Mouse (Mus musculus): ENCODE data around the gene Rgs6. TPM values are rescaled to one million over a fixed set of nuclear protein-coding genes. Genes with fewer than 3 reads are reported as not detected.
A peak's percentile ranks its signal among the peaks of the same experiment; 100 is the strongest.

The Rgs6 gene
- polyA plus RNA-seq, 1 experiment from 2014 or later = 7.4 TPM

DNA sequence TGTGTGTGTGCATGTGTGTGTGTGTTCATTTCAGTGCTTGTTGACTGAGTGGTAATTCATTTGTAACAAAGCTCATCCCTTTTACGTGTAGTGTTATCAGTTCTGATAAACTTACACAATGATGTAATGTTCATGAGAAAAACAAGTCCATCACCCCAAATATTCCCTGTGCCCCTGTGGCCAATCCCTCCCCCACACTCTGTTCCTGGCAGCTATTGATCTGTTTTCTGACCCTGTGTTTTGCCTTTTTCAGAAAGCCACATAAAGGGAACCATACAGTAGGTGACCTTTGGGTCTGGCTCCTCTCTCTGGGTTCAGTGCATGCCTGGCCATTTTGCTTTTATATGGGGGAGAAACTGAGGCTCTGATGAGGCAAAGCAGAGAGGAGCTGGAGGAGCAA lies 577.0 kb downstream of the Rgs6 start:
- no peaks in the 10 kb centered on the region for H3K9me3 ChIP-seq (ENCODE audit: control insufficient read depth, low read length)
- no peak overlapping the region for H3K9ac ChIP-seq (replicated peaks; ENCODE audit: low read depth, low read length)
- H3K4me1 ChIP-seq (ENCODE audit: control insufficient read depth, insufficient read depth, low read length) = peaks cover 6% of the 10 kb centered on the region; the same call in 1 of the 2 replicates
- no peak overlapping the region for H3K27ac ChIP-seq (ENCODE audit: low read depth, low read length)
- no peaks in the 10 kb centered on the region for H3K36me3 ChIP-seq (ENCODE audit: control insufficient read depth, insufficient read depth, low read length)
- H3K4me2 ChIP-seq (ENCODE audit: low read depth, low read length) = no peak overlapping the region
- H3K4me3 ChIP-seq (ENCODE audit: low read depth, low read length) = no peak overlapping the region
- 100% methylated on average over 1 of the region's 1 CpGs for WGBS
- no peak for ATAC-seq (ENCODE audit: low read depth)
- H3K27me3 ChIP-seq (ENCODE audit: control insufficient read depth, insufficient read depth, low read length) = no peaks in the 10 kb centered on the region

DNA sequence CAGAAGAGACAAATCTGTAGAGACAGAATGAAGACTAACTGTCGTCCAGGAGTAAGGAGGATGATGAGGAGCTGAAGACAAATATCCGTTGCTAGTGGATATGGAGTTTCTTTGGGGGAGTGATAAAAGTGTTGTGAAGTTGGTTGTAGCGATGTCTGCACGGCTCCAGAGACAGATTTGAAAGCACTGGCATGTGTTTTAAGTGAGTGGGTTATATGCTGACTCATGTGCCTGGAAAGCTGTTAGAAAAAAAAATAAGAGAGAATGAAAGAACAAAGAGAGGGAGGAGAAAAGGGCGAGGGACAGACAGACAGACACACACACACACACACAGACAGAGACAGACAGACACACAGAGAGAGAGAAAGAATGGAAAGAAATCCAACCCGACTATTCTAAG lies 580.2 kb downstream of the Rgs6 start:
- 88% methylated on average over 6 of the region's 6 CpGs for WGBS
- Histone ChIP-seq H3K27ac (ENCODE audit: low read depth, low read length) (no peak overlapping the region), H3K27me3 (ENCODE audit: control insufficient read depth, insufficient read depth, low read length) (no peaks in the 10 kb centered on the region), H3K9me3 (ENCODE audit: control insufficient read depth, low read length) (no peaks in the 10 kb centered on the region), H3K36me3 (ENCODE audit: control insufficient read depth, insufficient read depth, low read length) (no peaks in the 10 kb centered on the region), H3K4me1 (ENCODE audit: control insufficient read depth, insufficient read depth, low read length) (peaks cover 6% of the 10 kb centered on the region; the same call in 1 of the 2 replicates), H3K4me3 (ENCODE audit: low read depth, low read length) (no peak overlapping the region), H3K4me2 (ENCODE audit: low read depth, low read length) (no peak overlapping the region), H3K9ac (replicated peaks; ENCODE audit: low read depth, low read length) (no peak overlapping the region)
- ATAC-seq (ENCODE audit: low read depth) = no peak

DNA sequence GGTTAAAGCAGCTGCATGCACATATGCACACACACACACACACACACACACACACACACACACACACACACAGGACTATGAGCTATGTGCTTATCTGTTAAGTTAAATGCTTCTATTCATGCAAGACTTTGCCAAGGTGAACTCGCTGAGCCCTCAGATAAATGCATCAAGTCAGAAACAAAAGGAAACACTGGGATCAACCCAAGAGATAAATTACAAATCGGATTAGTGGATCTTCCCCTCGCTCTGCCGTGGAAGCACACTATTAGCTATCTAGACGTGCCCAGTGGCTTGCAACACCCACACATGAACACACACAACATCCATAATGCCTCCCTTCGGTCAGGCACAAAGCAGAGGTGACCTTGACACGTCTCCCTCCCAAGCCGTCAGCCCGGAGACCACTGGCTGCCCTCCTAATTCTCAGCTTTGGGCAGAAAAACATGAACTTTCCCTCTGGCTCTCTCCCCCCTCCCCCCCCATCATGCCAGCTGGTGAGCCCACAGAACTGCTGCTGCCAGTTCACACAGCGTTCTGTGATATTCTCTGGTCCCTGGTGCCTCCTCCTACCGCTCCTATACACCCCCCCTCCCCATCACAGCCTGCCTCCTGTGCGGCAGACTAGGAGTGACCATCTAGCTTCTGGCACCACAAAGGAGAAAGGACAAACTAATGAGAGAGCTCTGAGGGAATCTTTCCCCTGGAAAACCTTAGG lies 581.6 kb downstream of the Rgs6 start:
- Histone ChIP-seq H3K4me2 (ENCODE audit: low read depth, low read length) (no peak overlapping the region), H3K4me3 (ENCODE audit: low read depth, low read length) (no peak overlapping the region), H3K27me3 (ENCODE audit: control insufficient read depth, insufficient read depth, low read length) (no peaks in the 10 kb centered on the region), H3K9me3 (ENCODE audit: control insufficient read depth, low read length) (no peaks in the 10 kb centered on the region), H3K36me3 (ENCODE audit: control insufficient read depth, insufficient read depth, low read length) (no peaks in the 10 kb centered on the region), H3K9ac (replicated peaks; ENCODE audit: low read depth, low read length) (no peak overlapping the region), H3K4me1 (ENCODE audit: control insufficient read depth, insufficient read depth, low read length) (peaks cover 6% of the 10 kb centered on the region; the same call in 1 of the 2 replicates), H3K27ac (ENCODE audit: low read depth, low read length) (peak overlapping the region; percentile 36; the same call in 1 of the 2 replicates)
- WGBS = 36% methylated on average over 12 of the region's 12 CpGs
- peak; percentile 61; the same call in 1 of the 2 replicates for ATAC-seq (ENCODE audit: low read depth)

DNA sequence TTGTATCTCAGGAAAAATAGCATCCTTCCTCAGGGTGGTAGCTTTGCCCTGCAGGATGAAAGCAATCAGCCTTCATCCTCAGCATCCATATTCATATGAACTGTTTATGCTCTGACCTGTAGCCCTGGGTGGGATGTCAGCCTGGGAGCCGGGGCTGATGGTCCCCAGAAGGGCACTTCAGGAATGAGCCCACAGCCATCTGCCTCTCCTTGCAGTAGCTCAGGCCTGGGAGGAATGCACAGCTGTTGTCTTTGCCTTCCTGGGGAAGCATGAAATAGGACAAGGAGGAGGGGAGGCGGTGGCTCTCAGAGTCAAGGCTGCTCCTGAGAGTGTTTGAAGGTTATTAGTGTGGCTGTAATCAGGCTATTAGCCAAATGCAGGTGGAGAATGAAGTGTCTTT lies 590.7 kb downstream of the Rgs6 start:
- no peak overlapping the region for H3K9ac ChIP-seq (replicated peaks; ENCODE audit: low read depth, low read length)
- no peak for ATAC-seq (ENCODE audit: low read depth)
- H3K27me3 ChIP-seq (ENCODE audit: control insufficient read depth, insufficient read depth, low read length) = no peaks in the 10 kb centered on the region
- H3K27ac ChIP-seq (ENCODE audit: low read depth, low read length) = no peak overlapping the region
- no peak overlapping the region for H3K4me2 ChIP-seq (ENCODE audit: low read depth, low read length)
- no peaks in the 10 kb centered on the region for H3K9me3 ChIP-seq (ENCODE audit: control insufficient read depth, low read length)
- H3K4me3 ChIP-seq (ENCODE audit: low read depth, low read length) = no peak overlapping the region
- no peaks in the 10 kb centered on the region for H3K36me3 ChIP-seq (ENCODE audit: control insufficient read depth, insufficient read depth, low read length)
- 29% methylated on average over 2 of the region's 2 CpGs for WGBS
- H3K4me1 ChIP-seq (ENCODE audit: control insufficient read depth, insufficient read depth, low read length) = no peaks in the 10 kb centered on the region

DNA sequence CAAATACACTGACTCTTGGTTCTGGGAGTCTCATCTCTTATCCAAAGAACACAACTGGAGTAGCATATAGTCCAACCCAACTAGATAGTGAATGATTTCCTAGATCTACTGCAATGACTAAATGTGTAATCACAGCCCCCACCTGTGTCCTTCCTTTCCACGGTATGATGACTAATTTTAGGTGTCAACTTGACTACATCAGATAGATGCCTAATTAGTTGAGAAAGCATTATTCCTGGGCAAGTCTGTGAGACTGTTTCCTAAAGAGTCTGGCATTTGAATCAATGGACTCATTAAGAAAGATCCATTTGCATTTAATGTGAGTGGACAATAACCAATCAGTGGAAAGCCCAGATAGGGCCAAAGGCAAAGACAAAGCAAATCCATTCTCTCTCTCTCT lies 591.8 kb downstream of the Rgs6 start:
- ATAC-seq (ENCODE audit: low read depth) = no peak
- Histone ChIP-seq H3K9ac (replicated peaks; ENCODE audit: low read depth, low read length) (no peak overlapping the region), H3K4me1 (ENCODE audit: control insufficient read depth, insufficient read depth, low read length) (no peaks in the 10 kb centered on the region), H3K9me3 (ENCODE audit: control insufficient read depth, low read length) (no peaks in the 10 kb centered on the region), H3K4me3 (ENCODE audit: low read depth, low read length) (no peak overlapping the region), H3K36me3 (ENCODE audit: control insufficient read depth, insufficient read depth, low read length) (no peaks in the 10 kb centered on the region), H3K27ac (ENCODE audit: low read depth, low read length) (no peak overlapping the region), H3K27me3 (ENCODE audit: control insufficient read depth, insufficient read depth, low read length) (no peaks in the 10 kb centered on the region), H3K4me2 (ENCODE audit: low read depth, low read length) (no peak overlapping the region)
- WGBS = 79% methylated on average over 1 of the region's 1 CpGs

DNA sequence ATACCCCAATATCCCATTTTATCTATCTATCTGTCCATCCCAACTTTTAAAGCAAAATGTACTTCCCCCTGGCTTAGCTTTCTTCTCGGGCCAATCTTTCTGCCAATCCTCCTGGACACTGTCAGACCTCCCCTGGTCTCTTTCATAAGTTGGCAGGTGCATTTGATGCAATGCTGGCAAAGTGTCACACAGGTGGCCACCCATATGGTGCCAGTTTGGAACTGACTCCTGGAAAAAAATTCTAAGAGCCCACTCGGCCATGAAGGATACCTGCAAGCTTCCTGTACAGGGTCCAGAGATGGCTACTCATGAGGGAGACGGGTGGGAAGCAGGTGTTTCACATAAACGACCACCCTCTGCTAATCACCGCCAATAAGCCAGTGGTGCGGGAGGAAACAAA lies 592.5 kb downstream of the Rgs6 start:
- no peak for ATAC-seq (ENCODE audit: low read depth)
- H3K27ac ChIP-seq (ENCODE audit: low read depth, low read length) = no peak overlapping the region
- 70% methylated on average over 6 of the region's 6 CpGs for WGBS

DNA sequence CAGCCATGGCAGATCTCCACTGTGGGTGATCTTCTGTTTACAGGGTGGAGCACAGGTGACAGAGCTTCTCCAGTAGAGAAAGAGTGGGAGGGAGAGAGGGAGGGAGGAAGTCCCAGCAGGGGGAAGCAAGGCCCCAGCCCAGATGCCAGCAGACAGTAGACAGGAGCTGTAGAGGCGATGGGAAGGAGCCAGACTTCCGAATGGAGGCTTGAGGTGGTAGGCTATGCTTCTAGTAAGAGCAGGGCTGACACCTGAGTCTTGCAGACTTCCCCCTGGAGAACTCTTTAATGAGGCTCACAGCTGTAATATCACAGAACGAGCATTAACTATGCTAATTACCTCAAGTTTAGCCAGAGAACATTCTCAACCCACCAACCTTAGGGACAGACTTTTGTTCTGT lies 613.6 kb downstream of the Rgs6 start:
- WGBS = 14% methylated on average over 3 of the region's 3 CpGs
- H3K4me2 ChIP-seq (ENCODE audit: low read depth, low read length) = no peak overlapping the region
- H3K9me3 ChIP-seq (ENCODE audit: control insufficient read depth, low read length) = no peaks in the 10 kb centered on the region
- peaks cover 7% of the 10 kb centered on the region; the same call in 1 of the 2 replicates for H3K4me1 ChIP-seq (ENCODE audit: control insufficient read depth, insufficient read depth, low read length)
- ATAC-seq (ENCODE audit: low read depth) = no peak
- H3K36me3 ChIP-seq (ENCODE audit: control insufficient read depth, insufficient read depth, low read length) = no peaks in the 10 kb centered on the region
- H3K27ac ChIP-seq (ENCODE audit: low read depth, low read length) = no peak overlapping the region
- no peaks in the 10 kb centered on the region for H3K27me3 ChIP-seq (ENCODE audit: control insufficient read depth, insufficient read depth, low read length)
- H3K9ac ChIP-seq (replicated peaks; ENCODE audit: low read depth, low read length) = 0 out of 2 replicates have a peak overlapping the region, but pooled peaks have one; percentile 3
- no peak overlapping the region for H3K4me3 ChIP-seq (ENCODE audit: low read depth, low read length)

More for the DNA sequence above, 592.5 kb downstream of the Rgs6 start:
- Histone ChIP-seq H3K4me2 (ENCODE audit: low read depth, low read length) (no peak overlapping the region), H3K4me3 (ENCODE audit: low read depth, low read length) (no peak overlapping the region), H3K9me3 (ENCODE audit: control insufficient read depth, low read length) (no peaks in the 10 kb centered on the region), H3K4me1 (ENCODE audit: control insufficient read depth, insufficient read depth, low read length) (no peaks in the 10 kb centered on the region), H3K36me3 (ENCODE audit: control insufficient read depth, insufficient read depth, low read length) (no peaks in the 10 kb centered on the region), H3K9ac (replicated peaks; ENCODE audit: low read depth, low read length) (no peak overlapping the region), H3K27me3 (ENCODE audit: control insufficient read depth, insufficient read depth, low read length) (no peaks in the 10 kb centered on the region)

DNA sequence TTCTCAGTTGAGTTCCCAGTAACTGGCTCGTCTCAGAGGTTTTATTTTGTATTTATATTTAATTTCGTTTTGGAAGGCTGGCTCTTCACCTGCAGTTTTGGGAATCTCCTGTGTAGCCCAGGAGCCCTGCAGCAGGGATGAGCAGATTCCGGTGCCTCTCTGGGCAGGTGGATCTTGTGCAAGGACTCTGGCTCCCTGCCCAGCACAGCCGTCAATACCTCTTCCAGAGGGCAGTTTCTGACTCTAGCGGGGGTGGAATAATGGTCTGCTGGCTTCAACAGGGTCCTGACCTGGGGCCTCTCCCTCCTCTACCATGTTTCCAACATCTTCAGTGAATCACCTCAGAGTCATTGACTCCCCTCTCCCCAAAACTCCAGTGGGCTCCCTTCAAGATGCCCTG lies 616.3 kb downstream of the Rgs6 start:
- H3K4me2 ChIP-seq (ENCODE audit: low read depth, low read length) = no peak overlapping the region
- no peak overlapping the region for H3K9ac ChIP-seq (replicated peaks; ENCODE audit: low read depth, low read length)
- ATAC-seq (ENCODE audit: low read depth) = no peak
- no peaks in the 10 kb centered on the region for H3K27me3 ChIP-seq (ENCODE audit: control insufficient read depth, insufficient read depth, low read length)
- H3K36me3 ChIP-seq (ENCODE audit: control insufficient read depth, insufficient read depth, low read length) = no peaks in the 10 kb centered on the region
- peaks cover 13% of the 10 kb centered on the region for H3K4me1 ChIP-seq (ENCODE audit: control insufficient read depth, insufficient read depth, low read length)
- no peaks in the 10 kb centered on the region for H3K9me3 ChIP-seq (ENCODE audit: control insufficient read depth, low read length)
- no peak overlapping the region for H3K4me3 ChIP-seq (ENCODE audit: low read depth, low read length)
- 67% methylated on average over 5 of the region's 5 CpGs for WGBS
- H3K27ac ChIP-seq (ENCODE audit: low read depth, low read length) = no peak overlapping the region

DNA sequence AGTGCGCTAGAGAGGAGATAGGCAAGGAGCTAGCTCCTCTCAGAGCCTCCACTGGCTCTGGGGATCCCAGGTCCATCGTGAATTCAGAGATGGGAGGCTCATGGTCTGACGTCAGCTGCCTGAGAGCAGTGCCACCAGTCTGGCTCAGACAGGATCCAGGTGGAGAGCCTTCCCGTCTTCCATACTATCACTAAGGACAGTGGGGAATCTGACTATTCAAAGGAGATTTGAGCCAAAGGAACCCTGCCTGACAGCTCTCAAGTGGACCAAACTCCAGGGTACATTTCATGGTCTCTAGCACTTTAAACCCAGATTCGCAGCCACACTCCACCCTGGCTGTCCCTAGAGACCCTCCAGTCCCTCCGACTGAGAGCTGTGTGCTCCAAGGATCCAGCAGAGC lies 618.8 kb downstream of the Rgs6 start:
- Histone ChIP-seq H3K4me2 (ENCODE audit: low read depth, low read length) (no peak overlapping the region), H3K36me3 (ENCODE audit: control insufficient read depth, insufficient read depth, low read length) (no peaks in the 10 kb centered on the region), H3K27me3 (ENCODE audit: control insufficient read depth, insufficient read depth, low read length) (no peaks in the 10 kb centered on the region), H3K4me1 (ENCODE audit: control insufficient read depth, insufficient read depth, low read length) (peaks cover 11% of the 10 kb centered on the region), H3K27ac (ENCODE audit: low read depth, low read length) (no peak overlapping the region), H3K4me3 (ENCODE audit: low read depth, low read length) (no peak overlapping the region), H3K9me3 (ENCODE audit: control insufficient read depth, low read length) (no peaks in the 10 kb centered on the region), H3K9ac (replicated peaks; ENCODE audit: low read depth, low read length) (no peak overlapping the region)
- 73% methylated on average over 6 of the region's 6 CpGs for WGBS
- ATAC-seq (ENCODE audit: low read depth) = no peak

Measured in neural tube, embryonic 14.5 days (tissue).